Mouse (Mus musculus) gastrocnemius, postnatal 14 days (tissue): ENCODE data around the gene Tph1. TPM values are rescaled to one million over a fixed set of nuclear protein-coding genes. Genes with fewer than 3 reads are reported as not detected.
"Not testable (repeated sequence)": the region's sequence is repeated elsewhere in the genome, so short reads cannot be mapped to it uniquely, and the experiment has no call there.

Experiments
- DNase-seq: peaks from one replicate; pipeline ENCODE4 v3.0.0; 2021; ENCODE audit warnings: mixed read lengths
- intact Hi-C: fragments of 180-260 bp; cut with DNase I; formaldehyde crosslinking; loops from one replicate; pipeline ENCODE4 v1.15.1; 2025; ENCODE audit warnings: low total_unique reads
- total RNA-seq, 2 experiments: library from RNA; stranded (reverse); gene quantifications; 2 replicates each; pipeline ENCODE4 v1.2.3; 2021

Tph1 gene
- total RNA-seq, 2 experiments from 2014 or later, result 0.47 to 1.4 TPM

GRCm38 (mm10) chr7:46661591-46662090 lies 10.7 kb downstream of the Tph1 start:
- DNase-seq, result no peak
- intact Hi-C loops, result no loop called here

GRCm38 (mm10) chr7:46652279-46652678 lies 20.1 kb downstream of the Tph1 start:
- intact Hi-C loops, result no loop called here
- DNase-seq, result no peak

- DNase-seq, intact Hi-C loops: not testable (repeated sequence)
Measured at GRCm38 (mm10) chr7:46650231-46650630, 22.1 kb downstream of the Tph1 start.

GRCm38 (mm10) chr7:46648431-46649140 lies 23.8 kb downstream of the Tph1 start:
- no peak for DNase-seq
- intact Hi-C loops, result loop anchor here (10.0 kb wide), 1 partner anchor 66 kb away; the partner anchor contains the start of genes Saa3 and Saal1

GRCm38 (mm10) chr7:46643172-46643571 lies 29.2 kb downstream of the Tph1 start:
- intact Hi-C loops, result loop anchor here (10.0 kb wide), 1 partner anchor 72 kb away; the partner anchor contains the start of genes Saa3 and Saal1
- peak; percentile 14 for DNase-seq

GRCm38 (mm10) chr7:46640062-46640461 lies 32.3 kb downstream of the Tph1 start:
- DNase-seq, result no peak
- intact Hi-C loops, result loop anchor here (10.0 kb wide), 1 partner anchor 75 kb away; the partner anchor contains the start of genes Saa3 and Saal1

GRCm38 (mm10) chr7:46639692-46640031 lies 32.7 kb downstream of the Tph1 start, which contains the start of gene Sergef:
Gene Sergef (minus strand): TSS chr7:46639807.
- DNase-seq, result peak; percentile 88
- intact Hi-C loops, result loop anchor here (10.0 kb wide), 1 partner anchor 75 kb away; the partner anchor contains the start of genes Saa3 and Saal1

- intact Hi-C loops, result no loop called here
- peak; percentile 10 for DNase-seq
Measured at GRCm38 (mm10) chr7:46638889-46639691, 33.2 kb downstream of the Tph1 start.

- intact Hi-C loops, result no loop called here
- DNase-seq, result no peak
Measured at GRCm38 (mm10) chr7:46628375-46628975, 43.9 kb downstream of the Tph1 start.

GRCm38 (mm10) chr7:46623979-46624378 lies 48.4 kb downstream of the Tph1 start:
- intact Hi-C loops, result no loop called here
- no peak for DNase-seq

- intact Hi-C loops, result no loop called here
- DNase-seq, result no peak
Measured at GRCm38 (mm10) chr7:46618416-46619110, 53.8 kb downstream of the Tph1 start.

GRCm38 (mm10) chr7:46616429-46617005 lies 55.8 kb downstream of the Tph1 start:
- no peak for DNase-seq
- intact Hi-C loops, result no loop called here

- intact Hi-C loops, result no loop called here
- DNase-seq, result peak; percentile 22
Measured at GRCm38 (mm10) chr7:46615256-46615977, 56.9 kb downstream of the Tph1 start.

- intact Hi-C loops, result no loop called here
- no peak for DNase-seq
Measured at GRCm38 (mm10) chr7:46614263-46614662, 58.1 kb downstream of the Tph1 start.

GRCm38 (mm10) chr7:46613091-46613490 lies 59.2 kb downstream of the Tph1 start:
- DNase-seq, result no peak
- intact Hi-C loops, result no loop called here

- no peak for DNase-seq
- intact Hi-C loops, result no loop called here
Measured at GRCm38 (mm10) chr7:46612421-46612937, 59.9 kb downstream of the Tph1 start.

- intact Hi-C loops, result no loop called here
- DNase-seq, result no peak
Measured at GRCm38 (mm10) chr7:46611970-46612369, 60.4 kb downstream of the Tph1 start.

GRCm38 (mm10) chr7:46609317-46609716 lies 63.0 kb downstream of the Tph1 start:
- intact Hi-C loops, result loop anchor here (5.0 to 10.0 kb wide), 3 partner anchors 75 to 327 kb away; no protein-coding TSS in a partner anchor
- DNase-seq, result no peak
